Mouse (Mus musculus): ENCODE data around the gene Hip1.
"Not testable (repeated sequence)": the region's sequence is repeated elsewhere in the genome, so short reads cannot be mapped to it uniquely, and the experiment has no call there.

Hip1 gene

GRCm38 (mm10) chr5:135369196-135369595 lies 175.7 kb downstream of the Hip1 start:
- DNase-seq (ENCODE audit: low read depth, low spot score): not testable (repeated sequence)

GRCm38 (mm10) chr5:135368312-135368711 lies 176.6 kb downstream of the Hip1 start:
- no peak for DNase-seq (ENCODE audit: low read depth, low spot score)

DNA sequence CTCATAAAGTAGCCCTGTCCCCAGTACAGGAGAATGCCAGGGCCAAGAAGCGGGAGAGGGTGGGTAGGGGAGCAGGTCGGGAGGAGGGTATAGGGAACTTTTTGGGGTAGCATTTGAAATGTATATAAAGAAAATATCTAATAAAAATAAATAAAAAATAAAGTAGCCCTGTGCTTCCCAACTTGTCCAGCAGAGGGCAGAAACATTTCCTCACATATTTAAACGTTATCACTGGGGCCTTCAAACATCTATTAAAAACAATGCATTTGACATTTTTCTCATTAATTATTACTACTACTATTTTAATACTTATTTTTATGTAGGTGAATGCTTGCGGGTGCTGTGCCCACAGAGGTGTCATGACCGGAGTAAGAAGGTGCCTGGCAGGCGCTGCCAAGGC lies 177.1 kb downstream of the Hip1 start:
- no peak for DNase-seq (ENCODE audit: low read depth, low spot score)

GRCm38 (mm10) chr5:135363540-135363939 lies 181.4 kb downstream of the Hip1 start:
- DNase-seq (ENCODE audit: low read depth, low spot score): no peak

GRCm38 (mm10) chr5:135362572-135362971 lies 182.3 kb downstream of the Hip1 start:
- no peak for DNase-seq (ENCODE audit: low read depth, low spot score)

GRCm38 (mm10) chr5:135359772-135360171 lies 185.1 kb downstream of the Hip1 start:
- no peak for DNase-seq (ENCODE audit: low read depth, low spot score)

GRCm38 (mm10) chr5:135357556-135357955 lies 187.4 kb downstream of the Hip1 start:
- no peak for DNase-seq (ENCODE audit: low read depth, low spot score)

All from brain, embryonic 18.5 days (tissue).